Mouse (Mus musculus) hindbrain, postnatal 0 days (tissue): ENCODE measurements around the gene Myog. TPM values are rescaled to one million over a fixed set of nuclear protein-coding genes. Genes with fewer than 3 reads are reported as not detected.

Source experiments
- ATAC-seq: fragments of 200-750 bp; cut with Nextera tagmentation; 2 replicates; pipeline ENCODE4 v1.8.0; 2017; ENCODE audit warnings: mild to moderate bottlenecking, moderate TSS enrichment, moderate library complexity
- DNase-seq: peaks from one replicate; pipeline ENCODE4 v3.0.0-alpha.2; 2015; ENCODE audit warnings: low spot score
- H3K27ac ChIP-seq: fragments of 300-500 bp; sonication (generic); 2 replicates; pipeline ENCODE4 v1.5.1; 2014; ENCODE audit warnings: mild to moderate bottlenecking
- H3K27me3 ChIP-seq: fragments of 300-500 bp; sonication (generic); 2 replicates; pipeline ENCODE4 v1.6.1; 2014; ENCODE audit warnings: low read length, mixed read lengths; ENCODE audit not compliant: insufficient read depth
- H3K36me3 ChIP-seq: fragments of 300-500 bp; sonication (generic); 2 replicates; pipeline ENCODE4 v1.6.1; 2014; ENCODE audit warnings: low read length, mixed read lengths; ENCODE audit not compliant: insufficient read depth
- H3K4me1 ChIP-seq: fragments of 300-500 bp; sonication (generic); 2 replicates; pipeline ENCODE4 v1.6.1; 2014; ENCODE audit warnings: antibody characterized with exemption, low read length, mixed read lengths; ENCODE audit not compliant: insufficient read depth
- H3K4me2 ChIP-seq: fragments of 300-500 bp; sonication (generic); 2 replicates; pipeline ENCODE4 v1.6.1; 2014; ENCODE audit warnings: low read depth, mild to moderate bottlenecking, low read length, moderate library complexity, mixed read lengths
- H3K4me3 ChIP-seq: fragments of 300-500 bp; sonication (generic); 2 replicates; pipeline ENCODE4 v1.5.1; 2014; ENCODE audit warnings: low read length
- H3K9ac ChIP-seq: fragments of 300-500 bp; sonication (generic); replicated peaks from 2 replicates; pipeline ENCODE4 v1.6.1; 2014; ENCODE audit warnings: mild to moderate bottlenecking, low read length, moderate library complexity, mixed read lengths
- H3K9me3 ChIP-seq: fragments of 300-500 bp; sonication (generic); 2 replicates; pipeline ENCODE4 v1.6.1; 2016; ENCODE audit warnings: low read length, mixed read lengths
- CTCF ChIP-seq: IDR thresholded peaks from 2 replicates; pipeline ENCODE4 v1.5.1; 2016; ENCODE audit warnings: antibody characterized with exemption, control low read depth, low read depth
- WGBS: fragments of 180-500 bp; shearing (Covaris S2); extraction: QIAGEN DNeasy Blood & Tissue Kit; methylation state at CpG from one replicate; pipeline ENCODE4 v1.1.7; 2014; 5-methylcytosine and 5-hydroxymethylcytosine counted together
- polyA plus RNA-seq: library from polyadenylated mRNA; unstranded; fragments of >200 nt; fragmentation: Nextera tagmentation; extraction: Ambion mirVana; gene quantifications from 2 replicates; pipeline ENCODE4 v1.2.1, GENCODE M21; 2015
- total RNA-seq: library from RNA; depleted of rRNA; stranded (reverse); fragments of >200 nt; gene quantifications from 2 replicates; pipeline ENCODE4 v1.2.3, GENCODE M21; 2014; rRNA removed

The Myog gene
- total RNA-seq, result 0.16 TPM in 1 of 2 replicates, not detected in the other
- polyA plus RNA-seq, result not detected in 2 replicates

DNA sequence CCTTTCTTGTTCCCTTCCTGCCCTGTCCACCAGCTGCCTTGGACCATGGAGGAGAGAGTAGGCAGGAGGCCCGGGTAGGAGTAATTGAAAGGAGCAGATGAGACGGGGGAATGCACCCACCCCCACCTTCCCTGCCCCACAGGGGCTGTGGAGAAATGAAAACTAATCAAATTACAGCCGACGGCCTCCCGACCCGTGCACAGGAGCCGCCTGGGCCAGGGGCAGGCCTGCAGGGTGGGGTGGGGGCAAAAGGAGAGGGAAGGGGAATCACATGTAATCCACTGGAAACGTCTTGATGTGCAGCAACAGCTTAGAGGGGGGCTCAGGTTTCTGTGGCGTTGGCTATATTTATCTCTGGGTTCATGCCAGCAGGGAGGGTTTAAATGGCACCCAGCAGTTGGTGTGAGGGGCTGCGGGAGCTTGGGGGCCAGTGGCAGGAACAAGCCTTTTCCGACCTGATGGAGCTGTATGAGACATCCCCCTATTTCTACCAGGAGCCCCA lies at the start of gene Myog:
Myog (plus strand) TSS at position 392 of the 502 bp plus-strand sequence.
- Histone ChIP-seq H3K4me2 (no peak within 1 kb of the TSS), H3K27ac (no peak within 1 kb of the TSS), H3K4me3 (no peak within 1 kb of the TSS), H3K36me3 (no peaks in the 10 kb centered on the region), H3K9me3 (no peaks in the 10 kb centered on the region), H3K9ac (no peak within 1 kb of the TSS), H3K4me1 (no peaks in the 10 kb centered on the region), H3K27me3 (no peaks in the 10 kb centered on the region)
- DNase-seq (no peak), ATAC-seq (no peak)
- WGBS, result 44% methylated on average over 11 of the region's 11 CpGs
- no peak for TF ChIP-seq CTCF

DNA sequence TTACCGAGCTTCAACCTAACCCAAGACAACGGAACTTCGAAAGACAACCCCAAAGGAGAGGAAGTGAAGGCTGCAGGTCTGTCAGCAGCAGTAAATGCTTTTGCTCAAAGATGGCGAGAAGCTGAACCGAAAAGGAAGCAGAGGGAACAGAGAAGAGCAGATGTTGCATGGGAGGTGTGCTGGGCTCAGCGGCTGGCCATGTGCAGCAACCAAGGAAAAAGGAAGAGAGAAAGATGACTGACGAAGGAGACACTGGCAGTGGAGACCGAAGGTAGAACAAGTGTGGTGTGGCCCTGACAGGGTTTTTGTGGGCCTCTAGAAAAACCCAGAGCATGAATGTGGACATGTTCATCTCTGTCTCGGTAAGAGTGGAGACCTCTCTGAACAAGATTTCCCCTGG lies 49.1 kb upstream of the Myog start:
- H3K36me3 ChIP-seq, result no peaks in the 10 kb centered on the region
- peaks cover 10% of the 10 kb centered on the region; the same call in 1 of the 2 replicates for H3K4me1 ChIP-seq
- H3K27ac ChIP-seq, result no peak overlapping the region
- no peak overlapping the region for H3K9ac ChIP-seq
- H3K27me3 ChIP-seq, result no peaks in the 10 kb centered on the region; the same call in 1 of the 2 replicates
- no peak for DNase-seq
- no peak for ATAC-seq
- H3K4me3 ChIP-seq, result no peak overlapping the region
- H3K9me3 ChIP-seq, result no peaks in the 10 kb centered on the region
- no peak overlapping the region for H3K4me2 ChIP-seq
- no peak for TF ChIP-seq CTCF
- WGBS, result 84% methylated on average over 9 of the region's 9 CpGs

DNA sequence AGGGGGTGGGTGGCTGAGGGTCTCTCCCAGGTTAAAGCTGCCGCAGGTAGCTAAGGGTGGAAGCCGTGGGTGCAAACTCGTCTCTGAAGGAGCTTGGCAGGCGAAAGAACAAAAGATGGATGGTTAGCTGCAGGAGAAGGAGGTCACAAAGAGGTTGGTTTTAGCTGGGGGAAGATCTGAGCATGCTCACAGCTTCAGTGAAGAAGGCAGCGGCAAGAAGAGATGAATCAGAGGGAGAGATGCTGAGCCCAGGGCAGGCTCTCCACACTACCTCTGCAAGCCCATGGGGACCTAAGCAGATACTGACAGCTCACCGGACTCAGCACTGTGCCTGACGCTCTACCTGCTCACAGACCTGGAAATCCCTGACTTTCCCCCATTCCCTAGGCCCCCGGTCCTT lies 48.5 kb upstream of the Myog start:
- Histone ChIP-seq H3K4me3 (no peak overlapping the region), H3K9ac (no peak overlapping the region), H3K27me3 (no peaks in the 10 kb centered on the region; the same call in 1 of the 2 replicates), H3K4me1 (peaks cover 8% of the 10 kb centered on the region; the same call in 1 of the 2 replicates), H3K9me3 (no peaks in the 10 kb centered on the region), H3K36me3 (no peaks in the 10 kb centered on the region), H3K4me2 (no peak overlapping the region), H3K27ac (no peak overlapping the region)
- peak; percentile 12 for DNase-seq
- no peak for ATAC-seq
- 67% methylated on average over 8 of the region's 8 CpGs for WGBS
- no peak for TF ChIP-seq CTCF

DNA sequence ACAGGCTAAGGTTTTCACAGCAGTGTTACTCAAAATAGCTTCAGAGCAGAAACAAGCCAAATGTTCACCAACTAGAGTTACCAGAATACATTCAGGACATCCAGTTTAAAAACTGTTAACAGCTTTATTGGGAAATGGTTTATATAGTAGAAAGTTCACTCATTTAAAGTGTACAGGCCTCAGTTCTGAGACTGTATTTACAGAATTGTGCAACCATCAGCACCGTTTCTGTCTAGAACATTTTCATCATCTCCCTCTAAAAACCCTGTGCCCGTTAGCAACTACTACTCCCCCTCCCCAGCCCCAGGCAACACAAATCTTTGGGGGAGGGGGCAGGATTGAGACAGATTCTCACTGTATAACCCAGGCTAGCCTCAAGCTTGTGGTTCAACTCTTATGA lies 47.5 kb upstream of the Myog start:
- Histone ChIP-seq H3K4me2 (no peak overlapping the region), H3K9ac (no peak overlapping the region), H3K4me1 (peaks cover 8% of the 10 kb centered on the region; the same call in 1 of the 2 replicates), H3K27ac (no peak overlapping the region), H3K9me3 (no peaks in the 10 kb centered on the region), H3K27me3 (no peaks in the 10 kb centered on the region), H3K4me3 (no peak overlapping the region), H3K36me3 (no peaks in the 10 kb centered on the region)
- ATAC-seq, result no peak
- no peak for TF ChIP-seq CTCF
- 75% methylated on average over 2 of the region's 2 CpGs for WGBS
- DNase-seq, result no peak

DNA sequence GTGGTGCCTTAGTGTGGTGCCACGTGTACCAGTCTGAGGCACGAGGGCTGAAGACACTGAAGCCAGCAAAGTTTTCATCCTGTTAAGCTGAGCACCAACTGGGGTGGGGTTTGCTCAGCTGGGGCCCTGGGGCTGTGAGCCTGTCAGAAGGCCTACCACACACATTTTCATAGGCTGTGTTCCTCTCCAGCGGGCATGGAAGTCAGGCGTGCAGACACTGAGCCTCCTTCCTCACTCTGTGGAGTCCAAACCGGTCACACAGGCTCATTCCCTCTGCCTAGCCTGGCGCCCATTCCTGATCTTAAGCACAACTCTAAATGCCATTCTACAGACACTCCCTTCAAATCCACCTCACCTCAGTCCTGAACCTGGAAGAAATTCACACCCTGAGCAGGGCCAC lies 46.3 kb upstream of the Myog start:
- H3K27ac ChIP-seq, result no peak overlapping the region
- no peaks in the 10 kb centered on the region for H3K27me3 ChIP-seq
- ATAC-seq, result no peak
- H3K9me3 ChIP-seq, result no peaks in the 10 kb centered on the region
- H3K36me3 ChIP-seq, result no peaks in the 10 kb centered on the region
- WGBS, result 75% methylated on average over 6 of the region's 6 CpGs
- H3K9ac ChIP-seq, result no peak overlapping the region
- 0 out of 2 replicates have a peak overlapping the region, but pooled peaks have one; percentile 49 for H3K4me2 ChIP-seq
- H3K4me3 ChIP-seq, result no peak overlapping the region
- peaks cover 8% of the 10 kb centered on the region; the same call in 1 of the 2 replicates for H3K4me1 ChIP-seq
- TF ChIP-seq CTCF, result no peak
- DNase-seq, result no peak

DNA sequence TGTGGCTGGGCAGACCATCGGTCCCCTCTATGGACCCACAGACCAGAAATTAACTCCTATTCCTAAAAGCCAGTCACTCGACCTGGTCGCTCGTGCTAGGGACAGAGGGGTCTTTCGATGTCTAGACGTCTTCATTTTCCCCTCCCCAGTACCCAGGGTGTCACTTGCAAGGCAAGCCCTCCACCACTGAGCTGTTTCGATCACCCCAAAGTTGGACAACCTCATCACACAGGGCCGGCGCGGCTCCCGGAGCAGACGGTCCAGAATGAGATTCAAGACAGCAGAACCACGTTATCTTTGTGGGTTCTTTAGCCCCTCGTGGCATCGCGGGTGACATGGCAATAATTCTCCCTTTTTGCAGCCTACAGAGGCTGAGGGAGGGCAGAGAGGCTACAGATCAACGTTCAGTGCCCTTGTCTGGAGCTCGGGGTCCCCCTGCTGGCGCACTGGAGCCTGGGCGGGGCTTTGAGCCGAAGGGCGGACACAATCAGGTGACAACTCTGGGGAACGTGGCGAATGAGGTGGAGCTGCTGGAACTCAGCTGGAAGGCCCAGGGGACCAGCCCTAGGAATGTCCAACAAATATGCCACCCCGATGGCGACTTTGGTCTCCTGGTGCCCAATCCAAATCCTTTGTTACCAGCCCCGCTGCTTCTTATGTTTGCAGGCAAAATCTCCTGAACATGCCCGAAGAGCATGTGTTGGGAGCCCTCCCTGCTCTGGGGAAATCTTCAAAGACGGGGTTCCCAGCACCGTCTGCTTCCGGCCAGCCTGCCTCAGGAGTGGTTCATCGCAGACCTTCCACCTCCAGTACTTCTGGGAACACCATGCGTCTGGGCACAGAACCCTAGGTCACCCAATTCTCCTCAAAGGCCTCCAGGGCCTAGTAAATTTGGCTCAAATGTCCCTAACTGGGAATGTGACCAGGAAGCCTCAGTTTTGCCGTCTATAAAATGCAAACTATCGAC lies 45.6 kb upstream of the Myog start:
- Histone ChIP-seq H3K4me3 (no peak overlapping the region), H3K4me2 (peak overlapping the region; percentile 49), H3K9me3 (no peaks in the 10 kb centered on the region), H3K4me1 (peaks cover 8% of the 10 kb centered on the region; the same call in 1 of the 2 replicates), H3K27ac (no peak overlapping the region), H3K27me3 (no peaks in the 10 kb centered on the region), H3K9ac (peak overlapping the region; percentile 13; the same call in 1 of the 2 replicates), H3K36me3 (no peaks in the 10 kb centered on the region)
- WGBS, result 21% methylated on average over 35 of the region's 35 CpGs
- TF ChIP-seq CTCF, result peak; percentile 97
- ATAC-seq (peak; percentile 91), DNase-seq (peak; percentile 90)
